Mouse (Mus musculus) liver, postnatal 0 days (tissue): ENCODE results near the gene Art2b. TPM values are rescaled to one million over a fixed set of nuclear protein-coding genes. Genes with fewer than 3 reads are reported as not detected.
"Not testable (repeated sequence)": the region's sequence is repeated elsewhere in the genome, so short reads cannot be mapped to it uniquely, and the experiment has no call there.

Source experiments
- ATAC-seq: fragments of 200-750 bp; cut with Nextera tagmentation; 2 replicates; pipeline ENCODE4 v1.8.0; 2017; ENCODE audit warnings: mild to moderate bottlenecking, moderate library complexity
- DNase-seq: peaks from one replicate; pipeline ENCODE4 v3.0.0-alpha.2; 2016
- H3K27ac ChIP-seq: fragments of 300-500 bp; sonication (generic); 2 replicates; pipeline ENCODE4 v1.5.1; 2014; ENCODE audit warnings: antibody characterized with exemption, moderate library complexity, mild to moderate bottlenecking, low read depth
- H3K27me3 ChIP-seq: fragments of 300-500 bp; sonication (generic); 2 replicates; pipeline ENCODE4 v1.6.1; 2014; ENCODE audit warnings: low read length, control low read depth, mixed read lengths; ENCODE audit not compliant: insufficient read depth
- H3K36me3 ChIP-seq: fragments of 300-500 bp; sonication (generic); replicated peaks from 2 replicates; pipeline ENCODE4 v1.6.1; 2014; ENCODE audit warnings: mild to moderate bottlenecking, control low read depth, low read length, moderate library complexity, mixed read lengths; ENCODE audit not compliant: insufficient read depth
- H3K4me1 ChIP-seq: fragments of 300-500 bp; sonication (generic); 2 replicates; pipeline ENCODE4 v1.6.1; 2014; ENCODE audit warnings: antibody characterized with exemption, mild to moderate bottlenecking, control low read depth; ENCODE audit not compliant: insufficient read depth
- H3K4me2 ChIP-seq: fragments of 300-500 bp; sonication (generic); 2 replicates; pipeline ENCODE4 v1.6.1; 2014; ENCODE audit warnings: low read depth, mild to moderate bottlenecking, low read length, moderate library complexity, mixed read lengths
- H3K4me3 ChIP-seq: fragments of 300-500 bp; sonication (generic); 2 replicates; pipeline ENCODE4 v1.5.1; 2014; ENCODE audit warnings: low read depth, low read length
- H3K9ac ChIP-seq: fragments of 300-500 bp; sonication (generic); replicated peaks from 2 replicates; pipeline ENCODE4 v1.6.1; 2014; ENCODE audit warnings: mild to moderate bottlenecking, moderate library complexity
- H3K9me3 ChIP-seq: fragments of 300-500 bp; sonication (generic); 2 replicates; pipeline ENCODE4 v1.6.1; 2016; ENCODE audit warnings: mild to moderate bottlenecking, control low read depth, low read length, mixed read lengths
- CTCF ChIP-seq: sonication (generic); IDR thresholded peaks from 2 replicates; pipeline ENCODE4 v1.5.1; 2016; ENCODE audit warnings: antibody characterized with exemption, low read depth
- EP300 ChIP-seq: IDR thresholded peaks from 2 replicates; pipeline ENCODE4 v1.6.1; 2016; ENCODE audit warnings: antibody characterized with exemption, low read depth, mild to moderate bottlenecking
- WGBS: fragments of 180-500 bp; shearing (Covaris S2); extraction: QIAGEN DNeasy Blood & Tissue Kit; methylation state at CpG from one replicate; pipeline ENCODE4 v1.1.7; 2014; ENCODE audit not compliant: insufficient replicate concordance; 5-methylcytosine and 5-hydroxymethylcytosine counted together
- polyA plus RNA-seq: library from polyadenylated mRNA; unstranded; fragments of >200 nt; fragmentation: Nextera tagmentation; extraction: Ambion mirVana; gene quantifications from 2 replicates; pipeline ENCODE4 v1.2.1, GENCODE M21; 2015

Art2b gene
- 0.05 and 0.07 TPM in 2 replicates for polyA plus RNA-seq

- Histone ChIP-seq H3K27ac (no peak within 1 kb of the TSS), H3K4me3 (no peak within 1 kb of the TSS), H3K27me3 (no peaks in the 10 kb centered on the region), H3K4me1 (no peaks in the 10 kb centered on the region), H3K9ac (no peak within 1 kb of the TSS), H3K4me2 (no peak within 1 kb of the TSS), H3K9me3 (no peaks in the 10 kb centered on the region), H3K36me3 (no peaks in the 10 kb centered on the region)
- no peak for DNase-seq
- no peak for ATAC-seq
- 73% methylated on average over 5 of the region's 5 CpGs for WGBS
- no peak for TF ChIP-seq CTCF
- TF ChIP-seq EP300, result no peak
Measured at GRCm38 (mm10) chr7:101585408-101585807, at the start of gene Art2b. TSS of gene Art2b (minus strand) at chr7:101585600.

- H3K27ac ChIP-seq, result no peak overlapping the region
- no peak for TF ChIP-seq CTCF
- TF ChIP-seq EP300, result no peak
- H3K4me1 ChIP-seq, result no peaks in the 10 kb centered on the region
- no peaks in the 10 kb centered on the region; the same call in 1 of the 2 replicates for H3K9me3 ChIP-seq
- H3K27me3 ChIP-seq, result no peaks in the 10 kb centered on the region
- 59% methylated on average over 4 of the region's 4 CpGs for WGBS
- no peaks in the 10 kb centered on the region for H3K36me3 ChIP-seq
- no peak for DNase-seq
- no peak overlapping the region for H3K4me2 ChIP-seq
- H3K9ac ChIP-seq, result no peak overlapping the region
- H3K4me3 ChIP-seq, result no peak overlapping the region
- ATAC-seq, result no peak
Measured at GRCm38 (mm10) chr7:101634513-101634912, 49.1 kb upstream of the Art2b start.

GRCm38 (mm10) chr7:101633629-101634177, 48.3 kb upstream of the Art2b start:
- no peak overlapping the region for H3K9ac ChIP-seq
- WGBS, result 82% methylated on average over 8 of the region's 8 CpGs
- ATAC-seq (no peak), DNase-seq (no peak)
- H3K4me1 ChIP-seq, result no peaks in the 10 kb centered on the region
- no peaks in the 10 kb centered on the region for H3K36me3 ChIP-seq
- no peaks in the 10 kb centered on the region for H3K27me3 ChIP-seq
- no peak overlapping the region for H3K27ac ChIP-seq
- H3K4me3 ChIP-seq, result no peak overlapping the region
- no peaks in the 10 kb centered on the region; the same call in 1 of the 2 replicates for H3K9me3 ChIP-seq
- no peak for TF ChIP-seq EP300
- TF ChIP-seq CTCF, result no peak
- H3K4me2 ChIP-seq, result no peak overlapping the region

GRCm38 (mm10) chr7:101628481-101628880, 43.1 kb upstream of the Art2b start:
- Histone ChIP-seq H3K27ac (no peak overlapping the region), H3K4me3 (no peak overlapping the region), H3K36me3 (no peaks in the 10 kb centered on the region), H3K27me3 (no peaks in the 10 kb centered on the region), H3K9me3 (no peaks in the 10 kb centered on the region; the same call in 1 of the 2 replicates), H3K4me1 (no peaks in the 10 kb centered on the region), H3K9ac (no peak overlapping the region), H3K4me2 (no peak overlapping the region)
- no peak for ATAC-seq
- DNase-seq, result no peak
- TF ChIP-seq EP300 (no peak), CTCF (no peak)
- 40% methylated on average over 2 of the region's 2 CpGs for WGBS

DNA sequence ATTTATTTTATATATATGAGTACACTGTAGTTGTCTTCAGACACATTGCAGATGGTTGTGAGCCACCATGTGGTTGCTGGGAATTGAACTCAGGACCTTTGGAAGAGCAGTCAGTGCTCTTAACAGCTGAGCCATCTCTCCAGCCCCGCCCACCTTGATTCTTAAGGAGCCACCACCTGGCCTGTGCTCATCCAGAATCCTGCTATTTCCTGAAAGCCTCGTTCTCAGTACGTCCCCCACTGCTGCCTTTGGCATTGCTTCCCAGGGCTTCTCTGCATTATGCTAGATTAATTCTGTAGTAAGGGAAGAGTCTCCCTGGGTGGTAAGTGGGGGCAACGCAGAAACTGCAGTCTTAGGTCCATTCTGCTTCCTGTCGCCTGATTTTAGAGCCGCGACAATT, 41.8 kb upstream of the Art2b start:
- H3K27ac ChIP-seq, result not testable (repeated sequence)

DNA sequence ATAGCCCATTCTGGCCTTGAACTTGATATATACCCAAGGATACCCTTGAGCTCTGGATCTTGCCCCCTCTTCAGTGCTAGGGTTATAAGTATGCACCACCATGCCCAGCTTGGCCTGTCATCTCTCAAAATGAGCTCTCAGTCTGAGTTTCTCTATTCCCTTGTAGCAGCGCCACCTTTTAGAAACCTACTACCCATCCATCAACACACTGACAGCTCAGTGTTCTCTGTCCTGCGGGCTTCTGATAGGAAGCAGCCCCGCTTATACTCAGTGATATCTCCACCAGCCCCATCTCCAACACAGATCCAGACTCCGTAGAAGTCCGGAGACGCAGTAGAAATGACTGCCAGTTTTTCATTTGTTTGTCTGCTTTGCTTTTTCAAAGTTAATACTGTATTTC, 38.9 kb upstream of the Art2b start:
- Histone ChIP-seq H3K36me3 (no peaks in the 10 kb centered on the region), H3K27me3 (0 out of 2 replicates have a peak, but pooled peaks cover 4% of the 10 kb centered on the region), H3K4me2 (no peak overlapping the region), H3K9ac (no peak overlapping the region), H3K9me3 (no peaks in the 10 kb centered on the region), H3K27ac (no peak overlapping the region), H3K4me3 (no peak overlapping the region), H3K4me1 (no peaks in the 10 kb centered on the region)
- ATAC-seq, result no peak
- no peak for TF ChIP-seq EP300
- no peak for TF ChIP-seq CTCF
- no peak for DNase-seq
- WGBS, result 39% methylated on average over 6 of the region's 6 CpGs

More for the DNA sequence above, 41.8 kb upstream of the Art2b start:
- DNase-seq, H3K4me3 ChIP-seq, ATAC-seq, H3K9me3 ChIP-seq, H3K4me2 ChIP-seq, H3K9ac ChIP-seq, H3K36me3 ChIP-seq, H3K27me3 ChIP-seq, H3K4me1 ChIP-seq: not testable (repeated sequence)
- WGBS, result 68% methylated on average over 7 of the region's 7 CpGs

DNA sequence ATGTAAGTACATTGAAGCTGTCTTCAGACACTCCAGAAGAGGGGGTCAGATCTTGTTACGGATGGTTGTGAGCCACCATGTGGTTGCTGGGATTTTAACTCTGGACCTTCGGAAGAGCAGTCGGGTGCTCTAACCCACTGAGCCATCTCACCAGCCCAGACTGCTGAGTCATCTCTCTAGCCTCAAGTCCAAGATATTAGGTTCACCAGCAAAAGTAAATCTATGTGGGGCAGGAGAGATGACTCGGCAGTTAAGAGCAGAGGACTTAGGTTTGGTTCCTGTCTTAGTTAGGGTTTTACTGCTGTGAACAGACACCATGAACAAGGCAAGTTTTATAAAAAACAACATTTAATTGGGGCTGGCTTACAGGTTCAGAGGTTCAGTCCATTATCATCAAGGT, 36.5 kb upstream of the Art2b start:
- H3K4me2 ChIP-seq, H3K4me1 ChIP-seq, H3K36me3 ChIP-seq, DNase-seq, H3K9ac ChIP-seq, H3K27ac ChIP-seq, H3K27me3 ChIP-seq, H3K4me3 ChIP-seq, H3K9me3 ChIP-seq: not testable (repeated sequence)
- 59% methylated on average over 4 of the region's 4 CpGs for WGBS
- 0 out of 2 replicates have a peak, but pooled peaks have one; percentile 27 for ATAC-seq
